Mouse (Mus musculus): Measurements from ENCODE around the gene Hapln3. TPM values are rescaled to one million over a fixed set of nuclear protein-coding genes. Genes with fewer than 3 reads are reported as not detected.
A peak's percentile ranks its signal among the peaks of the same experiment; 100 is the strongest.

Hapln3 gene
- 1.4 and 1.8 TPM in 2 replicates for polyA plus RNA-seq (2014; fragmentation: Nextera tagmentation; extraction: Ambion mirVana)

GRCm38 (mm10) chr7:79130843-79131444 is at the start of gene Hapln3:
Hapln3 (minus strand) TSS chr7:79131018.
- Histone ChIP-seq H3K9ac (replicated peaks; ENCODE audit: low read depth, low read length) (peak within 1 kb of the TSS; percentile 32; the same call in 1 of the 2 replicates), H3K4me1 (ENCODE audit: control insufficient read depth, insufficient read depth, low read length) (0 out of 2 replicates have a peak, but pooled peaks cover 3% of the 10 kb centered on the region), H3K9me3 (ENCODE audit: control insufficient read depth, low read length) (no peaks in the 10 kb centered on the region), H3K36me3 (ENCODE audit: control insufficient read depth, insufficient read depth, low read length) (no peaks in the 10 kb centered on the region), H3K4me2 (ENCODE audit: low read depth, low read length) (peak within 1 kb of the TSS; percentile 44), H3K27ac (ENCODE audit: low read depth, low read length) (no peak within 1 kb of the TSS), H3K4me3 (ENCODE audit: low read depth, low read length) (peak within 1 kb of the TSS; percentile 10; the same call in 1 of the 2 replicates), H3K27me3 (ENCODE audit: control insufficient read depth, insufficient read depth, low read length) (no peaks in the 10 kb centered on the region; the same call in 1 of the 2 replicates)
- peak; percentile 48; the same call in 1 of the 2 replicates for ATAC-seq (ENCODE audit: low read depth)
- WGBS = 2% methylated on average over 19 of the region's 19 CpGs

GRCm38 (mm10) chr7:79173800-79174199 is 43.0 kb upstream of the Hapln3 start:
- Histone ChIP-seq H3K27ac (ENCODE audit: low read depth, low read length) (no peak overlapping the region), H3K4me1 (ENCODE audit: control insufficient read depth, insufficient read depth, low read length) (no peaks in the 10 kb centered on the region), H3K36me3 (ENCODE audit: control insufficient read depth, insufficient read depth, low read length) (no peaks in the 10 kb centered on the region), H3K4me3 (ENCODE audit: low read depth, low read length) (no peak overlapping the region), H3K27me3 (ENCODE audit: control insufficient read depth, insufficient read depth, low read length) (no peaks in the 10 kb centered on the region), H3K9ac (replicated peaks; ENCODE audit: low read depth, low read length) (no peak overlapping the region), H3K4me2 (ENCODE audit: low read depth, low read length) (no peak overlapping the region), H3K9me3 (ENCODE audit: control insufficient read depth, low read length) (no peaks in the 10 kb centered on the region)
- ATAC-seq (ENCODE audit: low read depth) = no peak
- 81% methylated on average over 3 of the region's 3 CpGs for WGBS

- Histone ChIP-seq H3K27me3 (ENCODE audit: control insufficient read depth, insufficient read depth, low read length) (no peaks in the 10 kb centered on the region), H3K9me3 (ENCODE audit: control insufficient read depth, low read length) (no peaks in the 10 kb centered on the region), H3K27ac (ENCODE audit: low read depth, low read length) (no peak overlapping the region), H3K4me1 (ENCODE audit: control insufficient read depth, insufficient read depth, low read length) (no peaks in the 10 kb centered on the region), H3K4me2 (ENCODE audit: low read depth, low read length) (no peak overlapping the region), H3K36me3 (ENCODE audit: control insufficient read depth, insufficient read depth, low read length) (no peaks in the 10 kb centered on the region), H3K9ac (replicated peaks; ENCODE audit: low read depth, low read length) (no peak overlapping the region), H3K4me3 (ENCODE audit: low read depth, low read length) (no peak overlapping the region)
- no peak for ATAC-seq (ENCODE audit: low read depth)
- 95% methylated on average over 1 of the region's 1 CpGs for WGBS
These were observed 41.0 kb upstream of the Hapln3 start for GRCm38 (mm10) chr7:79171782-79172181.

- no peak overlapping the region for H3K9ac ChIP-seq (replicated peaks; ENCODE audit: low read depth, low read length)
These were observed 36.3 kb upstream of the Hapln3 start for GRCm38 (mm10) chr7:79167006-79167562.

GRCm38 (mm10) chr7:79159406-79159805 is 28.6 kb upstream of the Hapln3 start:
- Histone ChIP-seq H3K27ac (ENCODE audit: low read depth, low read length) (no peak overlapping the region), H3K9me3 (ENCODE audit: control insufficient read depth, low read length) (peaks cover 3% of the 10 kb centered on the region; the same call in 1 of the 2 replicates), H3K9ac (replicated peaks; ENCODE audit: low read depth, low read length) (no peak overlapping the region), H3K4me1 (ENCODE audit: control insufficient read depth, insufficient read depth, low read length) (no peaks in the 10 kb centered on the region), H3K36me3 (ENCODE audit: control insufficient read depth, insufficient read depth, low read length) (no peaks in the 10 kb centered on the region), H3K4me3 (ENCODE audit: low read depth, low read length) (no peak overlapping the region), H3K4me2 (ENCODE audit: low read depth, low read length) (no peak overlapping the region), H3K27me3 (ENCODE audit: control insufficient read depth, insufficient read depth, low read length) (no peaks in the 10 kb centered on the region)
- no peak for ATAC-seq (ENCODE audit: low read depth)
- 80% methylated on average over 1 of the region's 1 CpGs for WGBS

More at GRCm38 (mm10) chr7:79167006-79167562, 36.3 kb upstream of the Hapln3 start:
- 25% methylated on average over 14 of the region's 14 CpGs for WGBS
- Histone ChIP-seq H3K4me2 (ENCODE audit: low read depth, low read length) (no peak overlapping the region), H3K4me1 (ENCODE audit: control insufficient read depth, insufficient read depth, low read length) (no peaks in the 10 kb centered on the region), H3K4me3 (ENCODE audit: low read depth, low read length) (no peak overlapping the region), H3K36me3 (ENCODE audit: control insufficient read depth, insufficient read depth, low read length) (no peaks in the 10 kb centered on the region), H3K27me3 (ENCODE audit: control insufficient read depth, insufficient read depth, low read length) (no peaks in the 10 kb centered on the region), H3K27ac (ENCODE audit: low read depth, low read length) (no peak overlapping the region), H3K9me3 (ENCODE audit: control insufficient read depth, low read length) (peaks cover 3% of the 10 kb centered on the region; the same call in 1 of the 2 replicates)
- no peak for ATAC-seq (ENCODE audit: low read depth)

GRCm38 (mm10) chr7:79149522-79149921 is 18.7 kb upstream of the Hapln3 start:
- Histone ChIP-seq H3K9ac (replicated peaks; ENCODE audit: low read depth, low read length) (no peak overlapping the region), H3K4me2 (ENCODE audit: low read depth, low read length) (peak overlapping the region; percentile 79; the same call in 1 of the 2 replicates), H3K27me3 (ENCODE audit: control insufficient read depth, insufficient read depth, low read length) (no peaks in the 10 kb centered on the region), H3K9me3 (ENCODE audit: control insufficient read depth, low read length) (no peaks in the 10 kb centered on the region), H3K36me3 (ENCODE audit: control insufficient read depth, insufficient read depth, low read length) (no peaks in the 10 kb centered on the region), H3K4me1 (ENCODE audit: control insufficient read depth, insufficient read depth, low read length) (no peaks in the 10 kb centered on the region), H3K27ac (ENCODE audit: low read depth, low read length) (no peak overlapping the region), H3K4me3 (ENCODE audit: low read depth, low read length) (no peak overlapping the region)
- no peak for ATAC-seq (ENCODE audit: low read depth)
- 72% methylated on average over 6 of the region's 6 CpGs for WGBS

GRCm38 (mm10) chr7:79148711-79149266 is 18.0 kb upstream of the Hapln3 start, which contains the start of gene Mfge8:
Mfge8 (minus strand) TSS chr7:79149060.
- Histone ChIP-seq H3K27ac (ENCODE audit: low read depth, low read length) (no peak within 1 kb of the TSS), H3K9me3 (ENCODE audit: control insufficient read depth, low read length) (no peaks in the 10 kb centered on the region), H3K9ac (replicated peaks; ENCODE audit: low read depth, low read length) (peak within 1 kb of the TSS; percentile 44), H3K36me3 (ENCODE audit: control insufficient read depth, insufficient read depth, low read length) (no peaks in the 10 kb centered on the region), H3K27me3 (ENCODE audit: control insufficient read depth, insufficient read depth, low read length) (no peaks in the 10 kb centered on the region), H3K4me3 (ENCODE audit: low read depth, low read length) (peak within 1 kb of the TSS; percentile 42), H3K4me2 (ENCODE audit: low read depth, low read length) (peak within 1 kb of the TSS; percentile 79), H3K4me1 (ENCODE audit: control insufficient read depth, insufficient read depth, low read length) (no peaks in the 10 kb centered on the region)
- WGBS = 0% methylated on average over 39 of the region's 39 CpGs
- peak; percentile 94 for ATAC-seq (ENCODE audit: low read depth)

- H3K9me3 ChIP-seq (ENCODE audit: control insufficient read depth, low read length) = no peaks in the 10 kb centered on the region
- peak overlapping the region; percentile 44; the same call in 1 of the 2 replicates for H3K9ac ChIP-seq (replicated peaks; ENCODE audit: low read depth, low read length)
- ATAC-seq (ENCODE audit: low read depth) = peak; percentile 6
These were observed 17.3 kb upstream of the Hapln3 start for GRCm38 (mm10) chr7:79147931-79148653.

More at GRCm38 (mm10) chr7:79147931-79148653, 17.3 kb upstream of the Hapln3 start:
- Histone ChIP-seq H3K4me1 (ENCODE audit: control insufficient read depth, insufficient read depth, low read length) (no peaks in the 10 kb centered on the region), H3K36me3 (ENCODE audit: control insufficient read depth, insufficient read depth, low read length) (no peaks in the 10 kb centered on the region), H3K27me3 (ENCODE audit: control insufficient read depth, insufficient read depth, low read length) (no peaks in the 10 kb centered on the region), H3K27ac (ENCODE audit: low read depth, low read length) (no peak overlapping the region), H3K4me2 (ENCODE audit: low read depth, low read length) (peak overlapping the region; percentile 79), H3K4me3 (ENCODE audit: low read depth, low read length) (peak overlapping the region; percentile 42)
- WGBS = under 1% methylated on average over 20 of the region's 20 CpGs
